Mouse (Mus musculus) neural tube, embryonic 12.5 days (tissue): Measurements from ENCODE around the gene Rgs9. TPM values are rescaled to one million over a fixed set of nuclear protein-coding genes. Genes with fewer than 3 reads are reported as not detected.

Experiments used
- ATAC-seq: fragments of 200-750 bp; cut with Nextera tagmentation; 2 replicates; pipeline ENCODE4 v1.8.0; 2017; ENCODE audit warnings: low read depth, mild to moderate bottlenecking, moderate TSS enrichment, moderate library complexity; ENCODE audit not compliant: low FRiP score
- H3K27ac ChIP-seq: fragments of 300-500 bp; sonication (generic); 2 replicates; pipeline ENCODE4 v1.5.1; 2016
- H3K27me3 ChIP-seq: fragments of 300-500 bp; sonication (generic); replicated peaks from 2 replicates; pipeline ENCODE4 v1.6.1; 2016; ENCODE audit warnings: mild to moderate bottlenecking
- H3K36me3 ChIP-seq: fragments of 300-500 bp; sonication (generic); 2 replicates; pipeline ENCODE4 v1.6.1; 2016; ENCODE audit warnings: mild to moderate bottlenecking
- H3K4me1 ChIP-seq: fragments of 300-500 bp; sonication (generic); 2 replicates; pipeline ENCODE4 v1.6.1; 2016
- H3K4me2 ChIP-seq: fragments of 300-500 bp; sonication (generic); replicated peaks from 2 replicates; pipeline ENCODE4 v1.6.1; 2016; ENCODE audit warnings: mild to moderate bottlenecking
- H3K4me3 ChIP-seq: fragments of 300-500 bp; sonication (generic); 2 replicates; pipeline ENCODE4 v1.5.1; 2016
- H3K9ac ChIP-seq: fragments of 300-500 bp; sonication (generic); 2 replicates; pipeline ENCODE4 v1.6.1; 2016; ENCODE audit warnings: mild to moderate bottlenecking
- H3K9me3 ChIP-seq: fragments of 300-500 bp; sonication (generic); 2 replicates; pipeline ENCODE4 v1.6.1; 2016; ENCODE audit warnings: mild to moderate bottlenecking
- WGBS: fragments of 180-500 bp; shearing (Covaris S2); methylation state at CpG from one replicate; pipeline ENCODE4 v1.1.7; 2016; 5-methylcytosine and 5-hydroxymethylcytosine counted together
- polyA plus RNA-seq: library from polyadenylated mRNA; unstranded; fragments of >200 nt; fragmentation: Nextera tagmentation; extraction: Ambion mirVana; gene quantifications from 2 replicates; pipeline ENCODE4 v1.2.1, GENCODE M21; 2016

Rgs9 gene
- polyA plus RNA-seq, 1 experiment from 2014 or later = 3.4 TPM

- Histone ChIP-seq H3K4me2 (no peak overlapping the region), H3K27ac (no peak overlapping the region), H3K9ac (no peak overlapping the region), H3K36me3 (no peaks in the 10 kb centered on the region), H3K4me3 (no peak overlapping the region), H3K4me1 (no peaks in the 10 kb centered on the region; the same call in 1 of the 2 replicates), H3K9me3 (no peaks in the 10 kb centered on the region), H3K27me3 (no peaks in the 10 kb centered on the region)
- no peak for ATAC-seq
- WGBS = 79% methylated on average over 6 of the region's 6 CpGs
Observed at GRCm38 (mm10) chr11:109187631-109188184, 110.2 kb downstream of the Rgs9 start.

GRCm38 (mm10) chr11:109181118-109181517 is 116.8 kb downstream of the Rgs9 start:
- H3K4me2 ChIP-seq = no peak overlapping the region
- no peak for ATAC-seq

DNA sequence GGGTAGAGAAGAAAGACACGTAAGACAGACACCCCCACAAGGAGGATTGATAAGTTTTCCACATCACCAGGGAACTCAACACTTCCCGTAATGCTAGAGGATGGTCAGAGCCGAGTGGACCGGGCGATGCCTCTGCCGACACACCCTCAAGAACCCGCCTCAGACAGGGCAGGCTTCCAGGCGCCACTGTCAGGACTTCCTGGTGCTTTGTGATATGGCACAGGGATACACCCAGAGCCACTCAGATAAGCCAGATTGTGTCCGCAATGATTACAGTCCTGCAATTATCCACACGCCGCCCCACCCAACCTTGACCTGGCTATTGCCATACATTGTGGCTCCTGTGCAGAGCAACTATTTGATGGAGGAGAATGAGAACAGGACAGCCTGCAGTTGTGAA is 117.6 kb downstream of the Rgs9 start:
- Histone ChIP-seq H3K36me3 (no peaks in the 10 kb centered on the region), H3K4me2 (no peak overlapping the region), H3K4me1 (0 out of 2 replicates have a peak, but pooled peaks cover 5% of the 10 kb centered on the region), H3K9me3 (no peaks in the 10 kb centered on the region), H3K27me3 (no peaks in the 10 kb centered on the region), H3K9ac (no peak overlapping the region), H3K4me3 (no peak overlapping the region), H3K27ac (no peak overlapping the region)
- ATAC-seq = no peak
- WGBS = 92% methylated on average over 11 of the region's 11 CpGs

More at GRCm38 (mm10) chr11:109181118-109181517, 116.8 kb downstream of the Rgs9 start:
- Histone ChIP-seq H3K36me3 (no peaks in the 10 kb centered on the region), H3K9me3 (no peaks in the 10 kb centered on the region), H3K27me3 (no peaks in the 10 kb centered on the region), H3K27ac (no peak overlapping the region), H3K4me1 (0 out of 2 replicates have a peak, but pooled peaks cover 5% of the 10 kb centered on the region), H3K4me3 (no peak overlapping the region), H3K9ac (no peak overlapping the region)
- WGBS = 78% methylated on average over 7 of the region's 7 CpGs

DNA sequence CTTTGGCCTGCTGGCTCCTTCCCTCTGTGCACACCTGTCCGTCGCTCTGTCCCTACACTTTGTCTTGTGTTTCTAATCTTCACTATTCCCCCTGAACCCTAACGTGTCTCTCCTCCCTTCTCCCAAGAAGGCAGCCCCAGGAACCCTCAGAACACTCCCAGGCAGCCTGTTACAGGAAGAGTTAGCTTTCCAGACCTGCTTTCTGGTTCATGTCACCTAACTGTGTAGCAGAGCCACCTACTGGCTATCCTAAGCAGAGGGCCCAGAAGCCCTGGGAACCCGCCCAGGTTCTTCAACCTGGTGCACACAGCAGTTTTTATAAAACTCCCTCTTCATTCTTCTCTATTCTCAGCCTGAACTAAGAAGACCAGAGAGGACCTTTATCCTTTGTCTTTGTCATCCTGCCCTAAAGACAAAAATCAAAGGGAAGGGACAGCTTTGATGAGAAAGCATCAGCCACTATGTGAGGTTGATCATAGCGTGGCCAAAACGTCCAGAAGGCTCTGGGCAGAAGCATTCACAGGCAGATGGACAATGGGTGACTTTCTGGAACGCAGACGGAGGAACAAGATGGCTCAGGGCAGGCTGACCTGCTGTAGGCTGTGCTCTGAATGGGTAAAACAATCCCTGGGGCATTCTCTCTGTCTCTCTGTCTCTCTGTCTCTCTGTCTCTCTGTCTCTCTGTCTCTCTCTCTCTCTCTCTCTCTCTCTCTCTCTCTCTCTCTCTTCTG is 119.0 kb downstream of the Rgs9 start:
- Histone ChIP-seq H3K4me3 (no peak overlapping the region), H3K4me1 (0 out of 2 replicates have a peak, but pooled peaks cover 5% of the 10 kb centered on the region), H3K27me3 (no peaks in the 10 kb centered on the region), H3K9me3 (no peaks in the 10 kb centered on the region), H3K9ac (no peak overlapping the region), H3K4me2 (no peak overlapping the region), H3K27ac (no peak overlapping the region), H3K36me3 (no peaks in the 10 kb centered on the region)
- 54% methylated on average over 8 of the region's 8 CpGs for WGBS
- ATAC-seq = no peak

GRCm38 (mm10) chr11:109175376-109175969 is 122.5 kb downstream of the Rgs9 start:
- no peak overlapping the region for H3K27ac ChIP-seq
- no peak for ATAC-seq
- H3K4me2 ChIP-seq = no peak overlapping the region
- H3K4me3 ChIP-seq = no peak overlapping the region
- no peaks in the 10 kb centered on the region for H3K9me3 ChIP-seq
- 0 out of 2 replicates have a peak, but pooled peaks cover 5% of the 10 kb centered on the region for H3K4me1 ChIP-seq
- H3K27me3 ChIP-seq = no peaks in the 10 kb centered on the region
- H3K9ac ChIP-seq = no peak overlapping the region
- WGBS = 92% methylated on average over 8 of the region's 8 CpGs
- no peaks in the 10 kb centered on the region for H3K36me3 ChIP-seq

Other genes starting within 250 kb of the Rgs9 start
- not detected in 2 replicates for gene E030025P04Rik, start 153.8 kb downstream of the Rgs9 start, polyA plus RNA-seq
- 18.6 and 18.7 TPM in 2 replicates for gene Gna13, start 64.7 kb upstream of the Rgs9 start, polyA plus RNA-seq
- gene 9930022D16Rik, start 115.8 kb upstream of the Rgs9 start, polyA plus RNA-seq = not detected in 2 replicates
- gene Amz2, start 127.8 kb upstream of the Rgs9 start, polyA plus RNA-seq = 47.1 and 48.7 TPM in 2 replicates
- gene Arsg, start 175.2 kb upstream of the Rgs9 start, polyA plus RNA-seq = 2.5 and 2.7 TPM in 2 replicates
- 3.9 and 4.0 TPM in 2 replicates for gene Slc16a6, start 175.5 kb upstream of the Rgs9 start, polyA plus RNA-seq